Mouse (Mus musculus): Measurements from ENCODE around the gene Hoxa6.

Hoxa6 gene

DNA sequence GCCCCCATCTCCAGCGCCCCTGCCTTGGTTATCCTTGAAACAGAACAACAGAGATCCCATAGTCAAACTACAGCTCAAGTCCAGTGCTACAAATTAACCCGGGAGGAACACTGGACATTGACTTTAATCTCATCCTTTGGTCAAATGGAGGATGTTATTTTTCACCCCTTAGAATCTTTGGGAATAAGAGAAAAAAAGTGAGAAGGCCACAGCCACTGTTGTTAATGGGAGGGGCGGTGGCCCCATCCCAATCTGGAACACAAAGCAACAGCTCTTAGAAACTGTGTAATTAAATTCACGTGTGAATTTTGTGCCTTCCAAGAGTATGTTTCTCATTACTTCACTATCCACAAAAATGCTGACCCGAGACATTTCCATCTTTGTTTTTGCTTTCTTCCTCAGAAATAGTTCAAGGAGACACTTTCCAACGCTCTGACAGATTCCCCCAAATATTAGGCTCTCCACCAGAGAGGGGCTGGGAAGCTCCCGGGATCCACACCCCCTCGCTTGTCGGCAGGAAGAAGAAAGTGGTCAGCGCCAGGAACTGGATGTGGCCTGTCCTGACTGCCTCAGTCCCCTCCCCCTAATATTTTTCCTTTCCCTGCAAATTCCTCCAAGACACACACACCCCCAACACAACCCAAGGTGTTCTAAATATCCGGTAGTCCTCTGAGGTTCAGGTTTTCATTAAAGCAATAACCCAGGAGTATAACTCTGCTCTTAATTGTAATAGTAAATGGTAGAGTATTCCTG lies 19.1 kb upstream of the Hoxa6 start:
- DNase-seq (ENCODE audit: low spot score in 2 of 2), result no peak

DNA sequence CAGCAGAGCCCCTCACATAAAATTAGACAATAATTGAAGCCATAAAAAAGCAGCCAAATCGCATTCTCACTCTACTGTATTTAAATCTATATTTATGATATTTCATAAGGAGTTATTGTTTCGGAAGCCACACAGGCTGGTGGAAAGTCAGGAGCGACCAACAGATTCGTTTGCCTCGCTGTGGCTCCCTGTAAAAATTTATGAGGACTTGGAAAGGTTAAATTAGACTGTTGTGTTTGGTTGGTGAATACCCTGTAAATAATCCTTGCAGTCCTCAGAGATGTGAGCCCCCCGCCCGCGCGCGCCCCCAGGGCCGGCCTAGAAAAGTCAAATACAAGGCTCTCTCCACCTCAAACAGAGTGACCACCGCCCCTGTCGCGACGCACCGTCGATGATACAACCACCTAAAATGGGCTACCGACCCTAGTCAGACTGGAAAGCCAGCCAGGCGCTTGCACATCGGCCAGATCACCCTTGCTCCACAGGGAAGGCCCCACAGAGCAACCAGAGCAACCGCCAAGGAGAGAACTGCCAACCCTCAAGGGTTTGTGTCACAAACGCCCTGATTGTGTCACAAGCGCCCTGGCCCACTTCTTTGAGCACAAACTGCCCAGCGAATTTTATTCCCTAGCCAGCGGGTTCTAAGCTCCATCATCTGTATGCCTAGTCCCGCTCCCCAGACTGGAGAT lies 18.2 kb upstream of the Hoxa6 start:
- no peak for DNase-seq (ENCODE audit: low spot score in 2 of 2)

DNA sequence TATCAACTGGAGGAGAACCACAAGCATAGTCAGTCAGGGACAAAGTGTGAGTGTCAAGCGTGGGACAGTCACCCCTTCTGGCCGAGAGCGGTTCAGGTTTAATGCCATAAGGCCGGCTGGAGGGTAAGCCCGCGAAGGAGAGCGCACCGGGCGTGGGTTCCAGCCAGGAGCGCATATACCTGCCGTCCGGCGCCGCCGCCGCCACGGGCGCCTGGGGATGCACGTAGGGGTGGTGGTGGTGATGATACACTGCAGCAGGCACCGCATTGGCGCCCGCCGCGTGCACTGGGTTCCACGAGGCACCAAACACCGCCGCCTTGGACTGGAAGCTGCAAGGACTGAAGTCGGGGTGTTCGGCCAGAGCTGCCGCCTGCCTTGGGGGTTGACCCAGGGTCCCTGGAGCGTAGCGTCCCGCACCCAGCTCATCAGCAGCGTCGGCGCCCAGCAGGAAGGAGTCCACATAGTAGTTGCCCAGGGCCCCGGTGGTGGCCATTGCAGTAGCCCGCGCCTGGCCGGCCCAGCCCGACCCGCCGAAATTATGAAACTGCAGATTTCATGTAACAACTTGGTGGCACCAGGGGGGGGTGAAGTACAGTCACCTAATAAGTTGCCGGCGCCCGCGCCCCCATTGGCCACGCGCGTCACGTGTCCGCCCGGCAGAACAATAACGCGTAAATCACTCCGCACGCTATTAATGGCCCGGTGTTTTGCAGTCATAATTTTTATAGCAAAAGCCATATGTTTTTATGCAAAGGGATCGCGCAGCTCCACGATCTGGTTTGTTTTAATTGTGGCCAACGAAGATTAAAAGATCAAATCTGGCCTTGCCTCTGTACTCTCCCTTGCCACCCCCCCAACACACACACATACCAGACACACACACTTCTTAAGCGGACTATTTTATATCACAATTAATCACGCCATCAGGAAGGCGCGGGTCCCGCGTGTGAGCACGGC lies 17.4 kb upstream of the Hoxa6 start:
- DNase-seq (ENCODE audit: low spot score in 2 of 2), result no peak

DNA sequence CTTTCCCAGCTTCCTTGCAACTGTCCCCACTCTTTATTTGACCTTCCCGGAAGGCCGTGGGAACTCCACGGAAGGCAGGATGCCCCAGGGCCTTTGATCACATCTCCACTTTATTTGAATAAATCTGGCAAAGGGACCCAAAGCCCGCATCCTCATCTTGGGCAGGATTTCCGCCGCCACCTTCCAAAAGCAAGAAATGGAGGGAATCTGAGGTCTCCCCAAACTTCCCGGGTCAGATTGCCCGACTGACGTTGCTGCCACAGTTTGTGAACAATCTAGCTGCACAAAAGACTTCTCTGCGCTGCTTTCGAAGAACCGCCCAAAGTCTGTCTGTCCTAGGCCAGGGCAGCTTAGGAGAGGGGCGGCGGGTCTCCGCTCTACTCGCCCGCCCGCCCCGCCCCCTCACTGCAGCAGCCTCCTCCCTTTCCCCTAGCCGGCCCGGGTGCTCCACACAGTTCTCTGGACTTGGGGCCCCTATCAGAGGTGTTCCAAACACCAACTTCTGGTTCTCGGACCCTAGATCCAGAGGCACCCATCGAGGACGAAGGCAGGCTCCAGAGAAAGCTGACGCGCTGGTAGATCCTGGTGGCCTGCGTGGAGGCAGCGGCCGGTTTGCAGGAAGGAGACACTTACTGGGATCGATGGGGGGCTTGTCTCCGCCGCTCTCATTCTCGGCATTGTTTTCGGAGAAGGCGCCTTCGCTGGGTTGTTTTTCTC lies 16.5 kb upstream of the Hoxa6 start:
- no peak for DNase-seq (ENCODE audit: low spot score in 2 of 2)

DNA sequence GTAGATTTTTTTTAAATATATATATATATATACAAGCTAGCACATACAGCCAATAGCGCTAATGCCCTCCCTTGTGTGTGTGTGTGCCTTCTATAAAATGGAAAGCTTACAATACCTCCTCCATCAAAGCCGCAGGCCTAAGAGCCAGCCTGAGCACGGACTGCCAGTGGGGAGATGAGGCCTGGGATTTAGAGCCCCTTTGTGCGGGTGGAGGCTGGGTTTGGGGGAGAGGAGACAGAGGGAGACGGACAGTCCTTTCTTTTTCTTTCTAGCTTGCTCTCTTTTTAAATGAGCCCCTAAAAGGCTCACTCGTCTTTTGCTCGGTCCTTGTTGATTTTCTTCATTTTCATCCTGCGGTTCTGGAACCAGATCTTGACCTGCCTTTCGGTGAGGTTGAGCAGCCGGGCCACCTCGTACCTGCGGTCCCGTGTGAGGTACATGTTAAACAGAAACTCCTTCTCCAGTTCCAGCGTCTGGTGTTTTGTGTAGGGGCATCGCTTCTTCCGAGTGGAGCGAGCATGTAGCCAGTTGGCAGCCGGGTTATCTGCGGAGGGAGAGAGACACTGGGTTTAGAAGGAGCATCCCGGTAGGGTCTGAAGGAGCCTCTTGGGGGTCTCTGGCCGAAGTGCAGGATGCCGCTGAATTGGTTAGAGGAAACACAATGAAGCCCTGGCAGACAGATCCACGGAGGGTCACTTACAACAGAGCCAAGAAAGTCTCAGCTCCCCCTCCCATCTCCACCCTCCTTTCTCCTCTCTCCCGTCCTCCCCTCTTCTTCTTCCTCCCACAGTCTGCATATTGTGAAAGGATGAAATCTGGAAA lies 15.6 kb upstream of the Hoxa6 start:
- DNase-seq (ENCODE audit: low spot score in 2 of 2), result no peak

DNA sequence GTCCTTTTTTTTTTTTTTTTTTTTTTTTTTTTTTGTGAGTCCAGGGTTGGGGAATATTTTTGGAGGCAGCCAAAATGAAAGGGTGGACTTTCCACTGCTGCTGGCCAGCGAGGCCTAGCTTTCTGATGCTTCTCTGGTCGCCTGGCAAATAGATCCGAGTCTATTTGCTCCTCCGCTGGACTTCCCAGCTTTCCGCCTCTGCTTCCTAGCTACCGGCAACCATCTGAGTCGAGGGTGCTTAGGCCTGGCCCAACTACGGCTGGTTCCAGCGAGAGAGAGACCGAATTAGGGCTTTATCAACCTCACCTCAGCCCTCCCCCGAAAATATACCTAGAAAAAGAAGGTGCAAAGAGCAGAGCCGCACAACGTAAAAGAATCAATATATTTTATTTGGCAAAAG lies 14.2 kb upstream of the Hoxa6 start:
- DNase-seq (ENCODE audit: low spot score in 2 of 2), result no peak

DNA sequence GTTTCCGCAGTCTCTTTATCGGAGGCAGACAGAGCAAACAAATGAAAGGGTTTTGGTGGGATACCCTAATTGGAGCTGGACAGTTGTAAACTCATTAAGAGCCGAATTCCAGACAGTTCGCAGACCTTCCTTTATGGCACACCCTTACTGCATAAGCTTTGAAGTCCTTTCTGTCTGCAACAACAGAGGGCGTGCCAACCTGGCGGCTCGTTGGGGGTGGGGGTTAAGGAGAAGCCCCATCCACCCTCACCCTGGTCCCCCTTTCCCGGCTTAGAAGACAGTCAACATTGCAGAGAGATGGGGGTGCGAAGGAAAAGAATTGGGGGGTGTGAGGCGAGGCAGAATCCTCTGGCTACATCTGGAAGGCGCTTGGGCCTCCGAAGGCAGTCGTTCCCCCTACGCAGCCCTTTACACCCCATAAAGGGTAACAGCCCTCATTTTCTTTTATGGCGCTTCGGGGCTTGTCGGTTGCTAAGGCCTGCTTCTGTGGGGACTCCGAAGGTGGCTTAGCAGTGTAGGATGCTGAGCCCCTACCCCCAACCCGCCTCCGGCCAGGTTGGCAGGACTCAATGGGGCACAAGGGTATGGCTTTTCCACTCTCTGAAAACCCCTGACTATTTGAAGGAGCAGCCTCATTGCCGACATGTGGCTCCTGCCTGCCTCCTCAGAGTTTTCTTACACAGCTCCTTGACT lies 13.6 kb upstream of the Hoxa6 start:
- no peak for DNase-seq (ENCODE audit: low spot score in 2 of 2)

DNA sequence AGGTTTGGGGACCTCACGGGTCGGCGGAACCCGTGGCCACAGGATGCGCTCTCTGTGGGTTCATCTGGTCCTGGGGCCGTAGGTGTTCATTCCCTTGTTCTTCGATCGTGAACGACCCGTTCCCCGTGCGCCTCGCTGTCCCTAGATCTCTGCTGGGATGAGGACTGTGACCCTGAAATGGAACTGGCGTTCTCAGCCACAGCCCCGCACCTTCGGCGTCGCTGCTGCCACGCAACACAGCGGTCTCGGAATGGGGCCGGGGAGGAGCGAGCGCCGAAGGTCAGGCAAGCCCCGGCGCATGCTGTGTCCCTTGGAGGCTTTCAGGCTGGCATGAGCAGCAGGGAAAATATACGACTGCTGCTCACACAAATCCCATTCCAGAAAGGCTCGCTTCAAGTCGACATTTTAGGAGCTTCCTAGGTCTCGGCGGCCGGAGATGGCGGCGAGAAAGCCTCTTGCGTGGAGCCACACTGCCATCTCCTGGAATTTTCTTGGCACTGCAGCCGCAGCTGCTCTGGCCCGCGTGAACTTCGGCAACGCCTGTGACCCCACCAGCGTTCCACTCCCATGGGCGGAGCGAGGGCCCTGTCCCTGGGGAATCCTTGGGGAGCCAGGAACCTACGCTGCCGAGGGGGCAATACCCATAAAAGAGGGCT lies 12.9 kb upstream of the Hoxa6 start, which contains the start of gene Hoxa7:
TSS of gene Hoxa7 (minus strand) at position 518 of the 656 bp plus-strand sequence.
- DNase-seq (ENCODE audit: low spot score in 2 of 2), result peak; percentile 36 to 50

DNA sequence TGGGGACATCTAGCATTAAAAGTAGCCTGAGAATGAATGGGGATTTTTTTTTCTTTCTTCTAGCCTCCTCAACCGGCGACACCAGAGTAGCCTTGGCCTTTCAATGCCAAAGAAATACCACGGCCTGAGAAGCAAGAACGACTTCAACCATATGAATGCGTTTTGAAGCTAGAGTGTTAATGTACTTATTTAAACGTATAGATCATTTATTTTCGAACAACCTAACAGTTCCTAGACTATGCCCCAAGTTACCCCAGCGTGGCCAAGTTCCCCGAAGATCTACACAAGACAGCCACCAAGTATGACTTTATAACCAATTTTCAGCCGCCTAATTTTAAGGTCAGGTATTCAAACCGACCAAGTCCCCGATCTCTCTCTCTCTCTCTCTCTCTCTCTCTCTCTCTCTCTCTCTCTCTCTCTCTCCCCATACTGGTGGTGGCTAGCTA lies 12.4 kb upstream of the Hoxa6 start:
- no peak for DNase-seq (ENCODE audit: low spot score in 2 of 2)

DNA sequence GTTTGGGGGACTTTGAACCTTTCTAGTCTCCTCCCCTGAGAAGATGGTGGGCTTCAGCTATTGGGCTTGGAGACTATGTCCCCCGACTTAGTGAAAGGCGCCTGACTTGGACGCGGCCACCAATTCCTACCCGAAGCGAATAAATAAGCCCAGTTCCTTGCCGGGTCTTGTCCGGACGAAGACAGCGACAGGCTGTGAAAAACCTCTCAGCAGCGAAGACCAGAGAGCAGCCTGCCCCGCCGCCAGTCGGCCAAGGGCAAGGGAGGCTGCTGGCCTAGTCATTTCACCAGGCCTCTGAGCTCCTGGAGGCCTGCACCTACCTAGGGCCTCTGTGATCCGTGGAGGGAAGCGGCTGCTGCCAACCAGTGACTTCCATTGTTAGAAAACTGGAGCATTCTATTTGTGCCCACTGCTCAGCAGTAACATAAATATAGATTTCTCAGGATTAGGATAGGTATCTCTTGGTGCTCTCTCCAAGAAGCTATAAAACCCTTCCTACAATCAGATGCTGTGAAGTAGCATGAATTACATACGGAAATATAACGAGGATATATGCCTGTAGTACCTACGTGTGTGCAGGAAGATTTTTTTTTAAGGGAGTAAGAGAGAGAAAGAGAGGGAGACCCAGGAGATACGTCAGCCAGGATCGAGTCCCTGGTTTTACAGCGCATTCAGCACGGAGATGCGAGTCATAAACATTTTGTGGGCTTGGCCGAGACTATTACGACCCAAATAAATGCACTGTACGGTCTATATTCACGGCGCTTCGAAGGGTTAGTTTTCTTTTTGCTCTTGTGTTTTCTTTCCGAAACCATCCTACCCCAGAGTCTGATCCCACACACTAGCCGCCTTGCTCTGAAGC lies 11.7 kb upstream of the Hoxa6 start:
- DNase-seq (ENCODE audit: low spot score in 2 of 2), result no peak

DNA sequence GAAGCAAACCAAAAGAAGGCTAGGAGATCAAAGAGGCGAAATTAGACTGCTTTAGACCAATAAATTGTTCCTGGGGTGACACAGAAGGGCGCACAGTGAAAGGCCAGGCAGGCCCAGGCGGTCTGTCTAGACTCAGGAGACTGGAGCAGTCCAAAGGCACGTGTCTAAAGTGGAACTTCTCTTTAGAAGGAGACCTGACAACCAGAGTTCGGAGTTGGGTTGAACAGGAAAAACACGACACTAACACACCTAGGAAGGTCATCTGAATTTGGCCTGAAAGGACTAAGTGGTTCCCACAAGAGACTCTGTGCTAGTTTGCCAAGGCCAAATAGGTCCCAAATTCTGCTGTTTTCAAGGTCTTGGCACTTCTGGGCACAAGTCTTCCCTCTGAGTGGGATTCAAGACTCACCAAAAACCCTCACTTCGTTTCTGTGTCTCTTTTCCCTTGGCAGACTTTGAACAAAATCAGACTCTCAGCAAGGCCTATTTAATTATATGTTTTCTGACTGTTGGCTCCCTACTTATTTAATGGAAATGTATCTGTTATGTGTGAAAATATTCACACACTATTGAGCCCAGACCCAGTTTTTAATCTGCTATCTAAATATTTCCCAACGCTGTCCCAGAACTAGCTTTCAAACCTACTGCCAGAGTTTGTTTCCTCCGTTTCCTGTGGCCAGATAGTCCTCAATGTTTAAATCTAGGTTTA lies 10.9 kb upstream of the Hoxa6 start:
- no peak for DNase-seq (ENCODE audit: low spot score in 2 of 2)

DNA sequence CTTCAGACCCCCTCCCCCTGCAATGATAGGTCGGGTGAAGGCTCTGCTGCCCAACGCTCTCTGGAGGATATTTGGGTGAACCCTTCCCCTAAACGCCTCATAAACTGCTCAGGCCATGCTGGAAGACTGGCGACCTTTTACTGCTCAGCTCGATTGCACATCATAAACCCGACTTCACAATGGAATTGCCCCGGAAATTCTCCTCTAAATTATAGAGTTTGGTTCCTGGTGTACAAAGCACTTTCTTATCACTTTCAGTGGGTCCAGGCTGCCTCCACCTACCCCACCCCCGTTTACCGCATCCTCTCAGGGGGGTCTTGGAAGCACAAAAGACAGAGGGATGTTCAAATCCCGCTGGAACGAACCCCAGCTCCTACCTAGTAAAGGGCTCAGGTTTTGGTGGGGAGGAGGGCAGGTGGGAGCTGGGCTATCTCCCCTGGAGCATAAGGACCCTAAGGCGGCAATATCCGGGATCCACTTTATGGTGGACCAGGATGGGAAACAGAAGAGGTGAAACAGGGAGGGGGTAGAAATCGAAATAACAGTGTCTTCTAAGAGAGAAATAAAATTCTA lies 10.2 kb upstream of the Hoxa6 start:
- DNase-seq (ENCODE audit: low spot score in 2 of 2), result no peak

DNA sequence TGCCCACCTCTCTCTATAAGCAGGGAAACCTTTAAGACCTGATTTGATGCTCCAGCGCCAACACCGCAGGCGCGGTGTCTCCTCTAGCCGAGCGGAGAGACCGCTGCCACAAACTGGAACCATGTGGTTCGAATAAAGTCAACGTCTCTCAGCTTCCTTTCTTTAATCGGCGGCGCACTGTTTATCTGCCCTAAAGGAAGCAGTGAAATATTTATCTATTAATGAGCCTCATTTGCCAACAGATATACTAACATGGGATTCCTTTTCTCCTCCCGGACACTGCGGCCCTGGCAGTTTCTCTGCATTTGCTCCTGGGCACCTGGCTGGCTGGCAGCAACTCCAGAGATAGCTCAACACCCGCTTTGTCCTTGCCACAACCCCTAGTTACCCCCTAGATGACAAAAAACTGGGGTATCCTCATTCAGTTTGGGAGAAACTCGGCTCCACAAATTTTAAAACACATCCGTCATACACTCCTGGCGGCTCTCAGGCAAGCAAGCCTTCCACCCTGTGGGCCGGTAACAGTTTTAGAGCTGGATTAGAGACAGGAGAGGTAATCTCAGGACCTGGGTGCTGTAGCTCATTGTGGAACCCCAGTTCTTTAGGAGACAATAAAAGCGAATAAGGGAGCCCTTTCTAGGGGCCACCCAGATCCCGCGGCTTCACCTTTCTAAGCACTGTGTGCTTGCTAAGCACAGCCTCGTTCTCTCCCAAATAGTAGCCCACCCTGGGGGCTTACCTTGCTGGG lies 9.5 kb upstream of the Hoxa6 start:
- DNase-seq (ENCODE audit: low spot score in 2 of 2), result no peak

DNA sequence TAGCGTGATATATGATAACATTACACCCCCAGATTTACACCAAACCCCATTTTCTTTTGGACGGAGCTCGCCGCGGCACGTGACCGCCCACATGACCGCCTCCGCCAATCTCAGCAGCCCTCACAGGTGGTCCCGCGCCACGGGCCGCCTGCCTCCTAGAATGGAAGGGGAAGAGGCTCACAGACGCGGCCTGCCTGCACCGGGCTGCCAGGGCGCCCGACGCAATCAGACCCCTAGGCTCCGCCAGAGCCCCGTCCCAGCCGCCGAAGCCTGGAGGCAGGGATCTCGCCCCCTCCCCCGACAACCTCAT lies 8.9 kb upstream of the Hoxa6 start:
- no peak for DNase-seq (ENCODE audit: low spot score in 2 of 2)

DNA sequence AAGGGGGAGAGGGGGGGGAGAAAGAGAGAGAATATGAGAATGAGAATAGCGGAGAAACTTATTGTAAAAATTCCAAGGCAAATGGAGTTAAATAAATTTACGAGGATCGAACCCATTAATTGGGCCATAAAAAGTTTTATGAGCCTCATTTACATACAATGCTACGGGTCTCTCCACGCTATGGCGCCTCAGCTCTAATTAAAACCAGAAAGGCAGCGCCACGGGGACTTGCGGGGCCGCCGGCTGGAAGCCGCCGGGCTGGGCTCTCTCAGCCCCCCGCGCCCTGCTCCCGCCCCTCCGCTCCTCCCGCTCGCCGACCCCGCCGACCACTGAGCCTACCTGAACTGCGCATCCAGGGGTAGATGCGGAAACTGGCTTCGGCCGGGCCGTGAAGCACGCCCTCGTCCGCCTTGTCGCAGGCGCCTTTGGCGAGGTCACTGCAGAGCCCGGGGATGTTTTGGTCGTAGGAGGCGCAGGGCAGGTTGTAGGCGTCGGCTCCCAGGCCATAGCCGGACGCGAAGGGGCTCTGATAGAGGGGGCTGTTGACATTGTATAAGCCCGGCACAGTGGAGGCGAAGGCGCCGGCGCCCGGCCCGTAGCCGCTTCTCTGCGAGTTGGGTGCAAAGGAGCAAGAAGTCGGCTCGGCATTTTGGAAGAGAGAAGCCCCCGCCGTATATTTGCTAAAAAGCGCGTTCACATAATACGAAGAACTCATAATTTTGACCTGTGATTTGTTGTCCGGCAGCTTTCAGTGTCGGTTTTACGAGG lies 8.4 kb upstream of the Hoxa6 start:
- no peak for DNase-seq (ENCODE audit: low spot score in 2 of 2)

Data from right cerebral cortex, postnatal 36 days (tissue).